Mouse (Mus musculus) forebrain, embryonic 11.5 days (tissue): Measurements from ENCODE around the gene Otp. TPM values are rescaled to one million over a fixed set of nuclear protein-coding genes. Genes with fewer than 3 reads are reported as not detected.

Source experiments
- ATAC-seq: fragments of 200-750 bp; cut with Nextera tagmentation; replicated peaks from 2 replicates; pipeline ENCODE4 v1.8.0; 2017; ENCODE audit warnings: moderate TSS enrichment; ENCODE audit not compliant: low FRiP score
- DNase-seq: peaks from one replicate; pipeline ENCODE4 v3.0.0-alpha.2; 2017; ENCODE audit warnings: low spot score
- H3K27ac ChIP-seq: fragments of 300-500 bp; sonication (generic); 2 replicates; pipeline ENCODE4 v1.5.1; 2014; ENCODE audit warnings: low read depth, low read length
- H3K27me3 ChIP-seq: fragments of 300-500 bp; sonication (generic); 2 replicates; pipeline ENCODE4 v1.6.1; 2014; ENCODE audit warnings: mild to moderate bottlenecking, low read length, mixed read lengths; ENCODE audit not compliant: control insufficient read depth, insufficient read depth
- H3K36me3 ChIP-seq: fragments of 300-500 bp; sonication (generic); 2 replicates; pipeline ENCODE4 v1.6.1; 2014; ENCODE audit warnings: mild to moderate bottlenecking, low read length, moderate library complexity, mixed read lengths; ENCODE audit not compliant: control insufficient read depth, insufficient read depth
- H3K4me1 ChIP-seq: fragments of 300-500 bp; sonication (generic); replicated peaks from 2 replicates; pipeline ENCODE4 v1.6.1; 2014; ENCODE audit warnings: low read length, mixed read lengths; ENCODE audit not compliant: control insufficient read depth, insufficient read depth
- H3K4me2 ChIP-seq: fragments of 300-500 bp; sonication (generic); 2 replicates; pipeline ENCODE4 v1.6.1; 2014; ENCODE audit warnings: low read depth, mild to moderate bottlenecking, low read length, moderate library complexity, mixed read lengths; ENCODE audit not compliant: severe bottlenecking
- H3K4me3 ChIP-seq: fragments of 300-500 bp; sonication (generic); 2 replicates; pipeline ENCODE4 v1.5.1; 2014; ENCODE audit warnings: low read depth, low read length
- H3K9ac ChIP-seq: fragments of 300-500 bp; sonication (generic); 2 replicates; pipeline ENCODE4 v1.6.1; 2014; ENCODE audit warnings: low read length
- H3K9me3 ChIP-seq: fragments of 300-500 bp; sonication (generic); 2 replicates; pipeline ENCODE4 v1.6.1; 2016; ENCODE audit warnings: low read length, mixed read lengths; ENCODE audit not compliant: control insufficient read depth
- WGBS: fragments of 180-500 bp; shearing (Covaris S2); extraction: QIAGEN DNeasy Blood & Tissue Kit; methylation state at CpG from one replicate; pipeline ENCODE4 v1.1.7; 2014; 5-methylcytosine and 5-hydroxymethylcytosine counted together
- polyA plus RNA-seq: library from polyadenylated mRNA; unstranded; fragments of >200 nt; fragmentation: Nextera tagmentation; extraction: Ambion mirVana; gene quantifications from 2 replicates; pipeline ENCODE4 v1.2.1, GENCODE M21; 2014

Gene Otp
- polyA plus RNA-seq, 1 experiment from 2014 or later: 3.3 TPM

DNA sequence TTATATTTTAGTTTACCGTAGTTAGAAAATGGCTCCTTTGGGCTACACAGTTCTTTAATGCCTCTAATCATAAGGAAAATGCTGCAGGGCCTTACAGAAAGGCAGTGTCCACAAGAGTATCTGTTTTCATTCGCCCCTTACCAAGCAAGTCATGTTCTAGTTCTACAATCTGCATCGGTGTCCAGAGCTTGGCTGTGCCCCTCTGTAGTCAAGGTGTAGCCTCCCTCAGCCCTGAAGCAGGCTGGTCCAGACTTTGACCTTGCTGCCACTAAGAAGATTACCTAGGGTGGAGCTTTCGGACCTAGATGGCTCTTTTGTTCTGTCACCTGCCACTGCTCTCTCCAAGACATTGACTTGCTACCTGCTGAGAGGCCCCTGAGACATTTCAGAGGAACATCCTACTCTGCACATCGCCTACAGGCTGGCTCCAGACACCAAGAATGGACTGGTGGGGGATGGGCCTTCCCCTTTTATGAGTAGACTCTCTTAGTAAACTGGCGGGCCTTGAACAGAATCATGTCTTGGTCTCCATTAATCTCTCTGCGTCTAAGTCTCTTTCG, 17.3 kb upstream of the Otp start:
- Histone ChIP-seq H3K4me1 (no peaks in the 10 kb centered on the region), H3K9me3 (no peaks in the 10 kb centered on the region), H3K4me2 (no peak overlapping the region), H3K27me3 (peaks cover 20% of the 10 kb centered on the region), H3K27ac (no peak overlapping the region), H3K9ac (no peak overlapping the region), H3K4me3 (no peak overlapping the region), H3K36me3 (no peaks in the 10 kb centered on the region)
- ATAC-seq (no peak), DNase-seq (peak; percentile 33)
- 54% methylated on average over 8 of the region's 8 CpGs for WGBS

GRCm38 (mm10) chr13:94859256-94859655, 16.1 kb upstream of the Otp start:
- no peaks in the 10 kb centered on the region for H3K4me1 ChIP-seq
- no peak overlapping the region for H3K4me2 ChIP-seq
- peaks cover 30% of the 10 kb centered on the region for H3K27me3 ChIP-seq
- no peak overlapping the region for H3K27ac ChIP-seq
- H3K9me3 ChIP-seq: no peaks in the 10 kb centered on the region
- WGBS: 85% methylated on average over 8 of the region's 8 CpGs
- no peak for ATAC-seq
- H3K9ac ChIP-seq: no peak overlapping the region
- no peak for DNase-seq
- no peak overlapping the region for H3K4me3 ChIP-seq
- H3K36me3 ChIP-seq: no peaks in the 10 kb centered on the region

- H3K27ac ChIP-seq: no peak overlapping the region
- H3K27me3 ChIP-seq: peaks cover 61% of the 10 kb centered on the region
- H3K4me3 ChIP-seq: no peak overlapping the region
- DNase-seq (peak; percentile 29), ATAC-seq (no peak)
- no peaks in the 10 kb centered on the region for H3K9me3 ChIP-seq
- no peaks in the 10 kb centered on the region for H3K36me3 ChIP-seq
- H3K9ac ChIP-seq: no peak overlapping the region
- no peak overlapping the region for H3K4me2 ChIP-seq
- H3K4me1 ChIP-seq: no peaks in the 10 kb centered on the region; the same call in 1 of the 2 replicates
- WGBS: 73% methylated on average over 5 of the region's 5 CpGs
Observed at GRCm38 (mm10) chr13:94862491-94863230, 12.7 kb upstream of the Otp start.

DNA sequence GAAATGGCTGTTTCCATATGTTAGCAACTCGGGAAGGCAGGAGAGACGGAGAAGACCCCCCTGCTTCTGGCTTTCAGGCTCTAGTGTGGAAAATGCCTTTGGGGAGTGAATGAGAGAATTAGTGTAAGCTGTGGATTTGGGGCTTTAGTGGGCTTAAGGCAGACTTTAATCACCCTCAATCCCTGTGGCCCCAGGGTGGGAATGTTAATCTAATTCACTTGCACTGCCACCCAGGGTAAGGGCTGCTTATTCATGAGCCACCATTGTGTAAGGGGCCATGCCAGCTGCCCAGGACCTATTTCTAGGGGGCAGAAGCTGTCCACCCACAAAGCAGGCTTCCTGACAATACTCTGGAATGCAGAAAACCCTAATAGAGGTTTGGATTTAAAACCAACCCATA, 8.5 kb upstream of the Otp start:
- Histone ChIP-seq H3K9ac (no peak overlapping the region), H3K4me3 (no peak overlapping the region), H3K4me2 (no peak overlapping the region), H3K27ac (no peak overlapping the region), H3K9me3 (no peaks in the 10 kb centered on the region), H3K27me3 (peaks cover 92% of the 10 kb centered on the region), H3K4me1 (peaks cover 8% of the 10 kb centered on the region), H3K36me3 (no peaks in the 10 kb centered on the region)
- 3% methylated on average over 2 of the region's 2 CpGs for WGBS
- ATAC-seq: no peak
- DNase-seq: peak; percentile 47

- Histone ChIP-seq H3K27me3 (peaks cover 91% of the 10 kb centered on the region), H3K4me2 (no peak overlapping the region), H3K27ac (no peak overlapping the region), H3K4me1 (peaks cover 8% of the 10 kb centered on the region), H3K9me3 (no peaks in the 10 kb centered on the region), H3K36me3 (no peaks in the 10 kb centered on the region), H3K9ac (no peak overlapping the region), H3K4me3 (no peak overlapping the region)
- DNase-seq (peak; percentile 44), ATAC-seq (no peak)
- 31% methylated on average over 4 of the region's 4 CpGs for WGBS
Observed at GRCm38 (mm10) chr13:94867772-94868171, 7.6 kb upstream of the Otp start.

GRCm38 (mm10) chr13:94868478-94868950, 6.9 kb upstream of the Otp start:
- ATAC-seq: peak; percentile 85
- Histone ChIP-seq H3K27me3 (peaks cover 91% of the 10 kb centered on the region), H3K27ac (no peak overlapping the region), H3K36me3 (no peaks in the 10 kb centered on the region), H3K4me1 (peaks cover 9% of the 10 kb centered on the region), H3K4me2 (peak overlapping the region; percentile 47), H3K9ac (no peak overlapping the region; the same call in 1 of the 2 replicates), H3K4me3 (peak overlapping the region; percentile 23), H3K9me3 (no peaks in the 10 kb centered on the region)
- under 1% methylated on average over 32 of the region's 35 CpGs for WGBS
- DNase-seq: peak; percentile 93

DNA sequence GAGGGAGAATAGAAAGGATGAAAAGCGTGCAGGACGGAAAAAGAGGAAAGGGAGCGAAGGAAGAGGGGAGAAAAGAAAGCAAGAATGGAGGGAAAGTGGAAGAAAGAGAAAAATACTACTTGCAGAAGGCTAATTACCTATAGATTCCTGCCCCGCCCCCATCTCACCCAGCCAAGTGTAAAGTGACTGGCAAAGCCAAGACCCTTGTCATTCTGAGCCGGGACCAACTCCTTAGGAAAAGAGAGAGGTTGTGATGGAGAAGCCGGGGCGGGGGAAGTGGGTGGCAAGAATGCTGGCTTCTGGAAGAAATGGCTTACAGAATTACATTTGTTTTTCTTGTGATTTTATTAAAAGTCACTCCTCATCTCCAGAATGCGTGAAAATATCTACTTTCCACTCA, 5.9 kb upstream of the Otp start:
- no peak overlapping the region for H3K4me3 ChIP-seq
- no peaks in the 10 kb centered on the region for H3K9me3 ChIP-seq
- ATAC-seq (no peak), DNase-seq (peak; percentile 60)
- H3K27ac ChIP-seq: no peak overlapping the region
- peaks cover 89% of the 10 kb centered on the region for H3K27me3 ChIP-seq
- H3K36me3 ChIP-seq: no peaks in the 10 kb centered on the region
- H3K4me2 ChIP-seq: no peak overlapping the region
- whole genome bisulfite sequencing: 2% methylated on average over 8 of the region's 8 CpGs
- H3K4me1 ChIP-seq: peaks cover 11% of the 10 kb centered on the region
- no peak overlapping the region for H3K9ac ChIP-seq

- Histone ChIP-seq H3K36me3 (no peaks in the 10 kb centered on the region), H3K9ac (no peak overlapping the region), H3K27ac (no peak overlapping the region), H3K4me1 (peaks cover 11% of the 10 kb centered on the region), H3K4me3 (no peak overlapping the region), H3K9me3 (no peaks in the 10 kb centered on the region), H3K27me3 (peaks cover 89% of the 10 kb centered on the region), H3K4me2 (no peak overlapping the region)
- DNase-seq (peak; percentile 52), ATAC-seq (no peak)
- 3% methylated on average over 9 of the region's 9 CpGs for WGBS
Observed at GRCm38 (mm10) chr13:94870071-94870460, 5.3 kb upstream of the Otp start.
